Mouse (Mus musculus): ENCODE data around the gene Znfx1. TPM values are rescaled to one million over a fixed set of nuclear protein-coding genes. Genes with fewer than 3 reads are reported as not detected.

Znfx1 gene
- total RNA-seq (2014; fragmentation: Nextera tagmentation): 25.4 and 28.2 TPM in 2 replicates
- 23.1 and 29.1 TPM in 2 replicates for total RNA-seq (2017)

GRCm38 (mm10) chr2:167062965-167063880, at the start of gene Znfx1:
TSS of gene Znfx1 (minus strand) at chr2:167063015.
- ATAC-seq (replicated peaks; ENCODE audit: poor library complexity, severe bottlenecking): peak; percentile 63

GRCm38 (mm10) chr2:167112259-167112658, 49.4 kb upstream of the Znfx1 start:
- no peak for ATAC-seq (replicated peaks; ENCODE audit: poor library complexity, severe bottlenecking)

GRCm38 (mm10) chr2:167109506-167109905, 46.7 kb upstream of the Znfx1 start:
- no peak for ATAC-seq (replicated peaks; ENCODE audit: poor library complexity, severe bottlenecking)

- no peak for ATAC-seq (replicated peaks; ENCODE audit: poor library complexity, severe bottlenecking)
Measured at GRCm38 (mm10) chr2:167103546-167103945, 40.7 kb upstream of the Znfx1 start.

GRCm38 (mm10) chr2:167101743-167102441, 39.1 kb upstream of the Znfx1 start:
- peak; percentile 90 for ATAC-seq (replicated peaks; ENCODE audit: poor library complexity, severe bottlenecking)

GRCm38 (mm10) chr2:167094688-167095087, 31.9 kb upstream of the Znfx1 start:
- 0 out of 2 replicates have a peak, but pooled peaks have one; percentile 24 for ATAC-seq (replicated peaks; ENCODE audit: poor library complexity, severe bottlenecking)

GRCm38 (mm10) chr2:167093171-167093900, 30.5 kb upstream of the Znfx1 start:
- ATAC-seq (replicated peaks; ENCODE audit: poor library complexity, severe bottlenecking): peak; percentile 96

- ATAC-seq (replicated peaks; ENCODE audit: poor library complexity, severe bottlenecking): no peak
Measured at GRCm38 (mm10) chr2:167090271-167090670, 27.5 kb upstream of the Znfx1 start.

GRCm38 (mm10) chr2:167086836-167087235, 24.0 kb upstream of the Znfx1 start:
- ATAC-seq (replicated peaks; ENCODE audit: poor library complexity, severe bottlenecking): no peak

- no peak for ATAC-seq (replicated peaks; ENCODE audit: poor library complexity, severe bottlenecking)
Measured at GRCm38 (mm10) chr2:167086092-167086491, 23.3 kb upstream of the Znfx1 start.

- ATAC-seq (replicated peaks; ENCODE audit: poor library complexity, severe bottlenecking): peak; percentile 87
Measured at GRCm38 (mm10) chr2:167081639-167082038, 18.8 kb upstream of the Znfx1 start.

- no peak for ATAC-seq (replicated peaks; ENCODE audit: poor library complexity, severe bottlenecking)
Measured at GRCm38 (mm10) chr2:167081135-167081534, 18.3 kb upstream of the Znfx1 start.

- no peak for ATAC-seq (replicated peaks; ENCODE audit: poor library complexity, severe bottlenecking)
Measured at GRCm38 (mm10) chr2:167080387-167080786, 17.6 kb upstream of the Znfx1 start.

GRCm38 (mm10) chr2:167079535-167080257, 16.9 kb upstream of the Znfx1 start:
- no peak for ATAC-seq (replicated peaks; ENCODE audit: poor library complexity, severe bottlenecking)

- ATAC-seq (replicated peaks; ENCODE audit: poor library complexity, severe bottlenecking): no peak
Measured at GRCm38 (mm10) chr2:167078931-167079495, 16.2 kb upstream of the Znfx1 start.

GRCm38 (mm10) chr2:167078486-167078885, 15.7 kb upstream of the Znfx1 start:
- ATAC-seq (replicated peaks; ENCODE audit: poor library complexity, severe bottlenecking): no peak

GRCm38 (mm10) chr2:167077199-167077962, 14.6 kb upstream of the Znfx1 start:
- ATAC-seq (replicated peaks; ENCODE audit: poor library complexity, severe bottlenecking): no peak

GRCm38 (mm10) chr2:167076759-167077158, 13.9 kb upstream of the Znfx1 start:
- no peak for ATAC-seq (replicated peaks; ENCODE audit: poor library complexity, severe bottlenecking)

- ATAC-seq (replicated peaks; ENCODE audit: poor library complexity, severe bottlenecking): no peak
Measured at GRCm38 (mm10) chr2:167076352-167076751, 13.5 kb upstream of the Znfx1 start.
